Comparison of ENCODE assay signal across 10 mouse cellular contexts in the genomic region with DNA sequence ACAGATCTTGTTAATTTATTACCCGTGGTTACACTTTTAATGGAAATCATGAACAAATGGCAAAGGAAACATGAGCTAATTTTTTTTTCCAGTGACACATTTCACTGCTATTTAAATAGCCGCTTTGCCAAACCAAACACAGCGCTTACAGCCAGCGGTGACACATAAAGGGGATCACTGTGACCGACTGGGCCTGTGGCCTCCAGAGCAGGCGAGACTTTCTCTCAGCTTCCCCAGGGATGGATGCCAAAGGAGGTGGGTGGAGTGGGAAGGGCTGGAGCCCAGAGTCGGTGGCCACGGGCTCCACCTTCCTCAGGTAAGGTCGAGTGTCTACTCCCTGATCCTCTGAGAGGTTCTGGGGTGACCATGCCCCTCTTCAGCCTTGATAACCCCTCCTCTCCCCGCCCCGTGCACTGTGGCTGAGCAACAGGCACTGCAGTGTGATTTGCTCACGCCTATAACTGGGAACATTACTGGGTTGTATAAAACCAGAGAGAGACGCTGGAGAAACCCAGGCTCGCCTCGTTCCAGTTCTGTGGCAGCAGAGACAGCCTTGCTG.
DNase-seq lines count a peak whose midpoint lies in the region; ATAC-seq and TF ChIP-seq lines count a peak whose summit lies in the region.
"Had no signal": no experiment of that assay in that cellular context is flagged by ENCODE, and none has a peak within 500 bp of the region (broad histone marks: within the 10 kb centered on the region; RNA-seq: fewer than 3 reads in every experiment).

No protein-coding gene starts in this region.

- H3K4me3 ChIP-seq in liver, adult 2 months (ENCODE audit: insufficient read depth, low read depth, low read length), result no peak overlapping the region
- H3K4me3 ChIP-seq in liver, embryonic 11.5 days (ENCODE audit: low read depth, low read length), result no peak overlapping the region
- no peak overlapping the region for H3K4me3 ChIP-seq in heart, embryonic 13.5 days
- no peak overlapping the region for H3K4me3 ChIP-seq in stomach, embryonic 15.5 days (replicated peaks)
- no peak overlapping the region for H3K4me3 ChIP-seq in forebrain, embryonic 11.5 days (ENCODE audit: low read depth, low read length)
- H3K4me3 ChIP-seq: neural tube, embryonic 12.5 days had no signal

- ATAC-seq in liver, embryonic 11.5 days (replicated peaks; ENCODE audit: low FRiP score), result no peak
- no peak for ATAC-seq in heart, embryonic 13.5 days (ENCODE audit: extremely low read depth, insufficient number of reproducible peaks, low FRiP score, low TSS enrichment)
- ATAC-seq in stomach, embryonic 15.5 days (ENCODE audit: insufficient read depth, low FRiP score, low read depth), result peak; percentile 72; the same call in 1 of the 2 replicates
- ATAC-seq in forebrain, embryonic 11.5 days (replicated peaks; ENCODE audit: low FRiP score), result no peak
- no peak for ATAC-seq in erythroblast, adult 5-6 weeks (replicated peaks; ENCODE audit: low FRiP score, poor library complexity, severe bottlenecking)

- WGBS in liver, adult 2 months, result 31% methylated on average over 15 of the region's 15 CpGs
- WGBS in liver, embryonic 11.5 days, result 81% methylated on average over 15 of the region's 15 CpGs
- WGBS in heart, embryonic 13.5 days, result 67% methylated on average over 15 of the region's 15 CpGs
- WGBS in stomach, embryonic 15.5 days, result 65% methylated on average over 15 of the region's 15 CpGs
- WGBS in forebrain, embryonic 11.5 days, result 91% methylated on average over 15 of the region's 15 CpGs

- 0 out of 2 replicates have a peak, but pooled peaks cover 5% of the 10 kb centered on the region for H3K4me1 ChIP-seq in liver, adult 2 months (ENCODE audit: control insufficient read depth, insufficient read depth, low read length)
- H3K4me1 ChIP-seq in liver, embryonic 11.5 days (replicated peaks; ENCODE audit: control insufficient read depth, insufficient read depth, low read length), result no peaks in the 10 kb centered on the region
- H3K4me1 ChIP-seq in heart, embryonic 13.5 days, result peaks cover 6% of the 10 kb centered on the region; the same call in 1 of the 2 replicates
- H3K4me1 ChIP-seq in stomach, embryonic 15.5 days, result no peaks in the 10 kb centered on the region
- H3K4me1 ChIP-seq in forebrain, embryonic 11.5 days (replicated peaks; ENCODE audit: control insufficient read depth, insufficient read depth, low read length), result no peaks in the 10 kb centered on the region
- H3K4me1 ChIP-seq: neural tube, embryonic 12.5 days had no signal

- TF ChIP-seq CTCF in liver, adult 2 months (IDR thresholded peaks at IDR 0.05; ENCODE audit: low read depth, low read length), result no peak

- H3K9ac ChIP-seq in liver, adult 2 months (ENCODE audit: low read depth, low read length), result no peak overlapping the region
- H3K9ac ChIP-seq in liver, embryonic 11.5 days (ENCODE audit: low read depth, low read length), result no peak overlapping the region
- H3K9ac ChIP-seq in heart, embryonic 13.5 days, result no peak overlapping the region
- no peak overlapping the region for H3K9ac ChIP-seq in stomach, embryonic 15.5 days
- H3K9ac ChIP-seq in forebrain, embryonic 11.5 days (ENCODE audit: low read length), result no peak overlapping the region
- H3K9ac ChIP-seq: neural tube, embryonic 12.5 days had no signal

- no peaks in the 10 kb centered on the region for H3K36me3 ChIP-seq in liver, adult 2 months (ENCODE audit: control insufficient read depth, insufficient read depth, low read length)
- no peaks in the 10 kb centered on the region for H3K36me3 ChIP-seq in liver, embryonic 11.5 days (ENCODE audit: control insufficient read depth, insufficient read depth, low read length)
- H3K36me3 ChIP-seq in heart, embryonic 13.5 days, result no peaks in the 10 kb centered on the region
- H3K36me3 ChIP-seq in stomach, embryonic 15.5 days, result no peaks in the 10 kb centered on the region
- H3K36me3 ChIP-seq in forebrain, embryonic 11.5 days (ENCODE audit: control insufficient read depth, insufficient read depth, low read length), result no peaks in the 10 kb centered on the region
- H3K36me3 ChIP-seq: neural tube, embryonic 12.5 days had no signal

- no peaks in the 10 kb centered on the region for H3K27me3 ChIP-seq in liver, adult 2 months (ENCODE audit: control insufficient read depth, insufficient read depth, low read length)
- H3K27me3 ChIP-seq in liver, embryonic 11.5 days (replicated peaks; ENCODE audit: control insufficient read depth, insufficient read depth, low read length), result no peaks in the 10 kb centered on the region
- no peaks in the 10 kb centered on the region for H3K27me3 ChIP-seq in heart, embryonic 13.5 days (replicated peaks)
- H3K27me3 ChIP-seq in stomach, embryonic 15.5 days (replicated peaks), result no peaks in the 10 kb centered on the region
- H3K27me3 ChIP-seq in forebrain, embryonic 11.5 days (ENCODE audit: control insufficient read depth, insufficient read depth, low read length), result no peaks in the 10 kb centered on the region
- H3K27me3 ChIP-seq: neural tube, embryonic 12.5 days had no signal

- H3K4me2 ChIP-seq in liver, embryonic 11.5 days, result no peak overlapping the region
- H3K4me2 ChIP-seq in heart, embryonic 13.5 days, result no peak overlapping the region
- no peak overlapping the region for H3K4me2 ChIP-seq in stomach, embryonic 15.5 days
- H3K4me2 ChIP-seq in forebrain, embryonic 11.5 days (ENCODE audit: low read depth, low read length, severe bottlenecking), result no peak overlapping the region
- H3K4me2 ChIP-seq: neural tube, embryonic 12.5 days had no signal

- H3K79me2 ChIP-seq in liver, adult 2 months (ENCODE audit: control insufficient read depth, insufficient read depth, low read length), result no peaks in the 10 kb centered on the region

- peak; percentile 92 for DNase-seq in liver, adult 2 months (ENCODE audit: extremely low read depth, low read depth, low spot score)
- no peak for DNase-seq in liver, embryonic 11.5 days (ENCODE audit: low spot score)
- peak; percentile 47 to 60 for DNase-seq in kidney, postnatal 36 days
- DNase-seq in forebrain, embryonic 11.5 days (ENCODE audit: low spot score), result no peak
- no peak for DNase-seq in c-Kit-positive CD71-positive TER-119-positive erythroid progenitor cells, embryonic 14.5 days (ENCODE audit: low spot score)
- DNase-seq: cerebellum, postnatal 10 days had no signal

- H3K9me3 ChIP-seq in liver, embryonic 11.5 days (ENCODE audit: control insufficient read depth, low read length), result no peaks in the 10 kb centered on the region
- H3K9me3 ChIP-seq in heart, embryonic 13.5 days, result no peaks in the 10 kb centered on the region
- no peaks in the 10 kb centered on the region for H3K9me3 ChIP-seq in stomach, embryonic 15.5 days
- no peaks in the 10 kb centered on the region for H3K9me3 ChIP-seq in forebrain, embryonic 11.5 days (ENCODE audit: control insufficient read depth, low read length)
- H3K9me3 ChIP-seq: neural tube, embryonic 12.5 days had no signal

- no peak for TF ChIP-seq POLR2A in liver, adult 2 months (IDR thresholded peaks at IDR 0.05; ENCODE audit: extremely low read depth, insufficient read depth, low read length)

- no peak overlapping the region for H3K27ac ChIP-seq in liver, adult 2 months (replicated peaks; ENCODE audit: insufficient read depth, low read depth, low read length)
- H3K27ac ChIP-seq in liver, embryonic 11.5 days (ENCODE audit: low read depth, low read length), result no peak overlapping the region
- peak overlapping the region; percentile 68 for H3K27ac ChIP-seq in heart, embryonic 13.5 days (replicated peaks)
- H3K27ac ChIP-seq in stomach, embryonic 15.5 days, result peak overlapping the region; percentile 42; the same call in 1 of the 2 replicates
- no peak overlapping the region for H3K27ac ChIP-seq in forebrain, embryonic 11.5 days (ENCODE audit: low read depth, low read length)
- H3K27ac ChIP-seq: neural tube, embryonic 12.5 days had no signal

Comparison
In these comparisons a context has a peak if more than half of its experiments do, and no peak if none do; other contexts are left out.
1. DNase-seq: peak in liver, adult 2 months (single experiment) and kidney, postnatal 36 days (2 of 2); none in liver, embryonic 11.5 days (single experiment), forebrain, embryonic 11.5 days (single experiment) and c-Kit-positive CD71-positive TER-119-positive erythroid progenitor cells, embryonic 14.5 days (single experiment).
2. H3K27ac ChIP-seq: peak in heart, embryonic 13.5 days (single experiment) and stomach, embryonic 15.5 days (single experiment); none in liver, adult 2 months (single experiment), liver, embryonic 11.5 days (single experiment) and forebrain, embryonic 11.5 days (single experiment).